Mouse (Mus musculus): ENCODE data around the gene 1110004F10Rik.

DNA sequence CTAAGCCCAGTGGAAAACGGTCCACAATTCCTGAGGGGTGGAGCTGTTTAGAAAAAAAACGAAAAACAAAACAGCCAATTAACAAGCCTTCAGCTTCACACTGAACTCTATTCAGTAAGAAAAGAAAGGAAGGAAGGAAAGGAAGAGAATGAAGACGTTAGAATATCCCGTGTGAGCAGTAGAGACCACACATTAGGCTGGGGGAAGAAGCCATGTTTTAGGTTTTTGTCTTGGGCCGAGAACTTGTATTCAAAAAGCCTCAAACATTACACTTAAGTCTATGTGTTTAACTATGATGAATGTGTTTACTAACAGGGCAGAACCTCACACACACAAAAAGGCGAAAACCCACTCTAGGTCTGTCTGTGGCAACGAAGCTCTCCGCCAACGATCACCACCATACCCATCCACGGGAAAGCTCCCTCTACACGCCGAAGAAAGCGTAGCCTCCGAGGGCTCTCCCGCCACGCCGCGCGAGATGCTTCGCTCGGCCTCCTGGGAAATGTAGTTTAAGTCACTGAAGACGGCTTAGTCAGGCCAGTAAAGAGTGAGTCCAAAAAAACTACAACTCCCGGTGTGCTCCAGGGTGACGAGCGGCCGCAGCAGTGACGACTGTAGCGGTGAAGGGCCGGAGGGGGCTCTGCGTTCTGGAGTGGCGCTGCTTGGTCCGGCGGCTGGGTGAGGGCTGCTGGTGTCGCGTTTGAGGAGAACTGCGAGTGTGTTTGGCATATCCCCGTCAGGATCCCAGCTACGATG is 53.7 kb downstream of the 1110004F10Rik start:
- TF ChIP-seq POLR2A (IDR thresholded peaks at IDR 0.05; ENCODE audit: insufficient read length, low read depth) (peak; percentile 85), MAX (IDR thresholded peaks at IDR 0.05; ENCODE audit: low read depth) (no peak), REST (IDR thresholded peaks at IDR 0.05; ENCODE audit: insufficient read depth, insufficient read length) (no peak), MYOG (IDR thresholded peaks at IDR 0.05; ENCODE audit: control insufficient read depth in 1 of 3, insufficient read depth in 1 of 3, insufficient read length in 2 of 3, low read depth in 2 of 3) (no peak), USF1 (IDR thresholded peaks at IDR 0.05; ENCODE audit: low read depth) (no peak), SRF (IDR thresholded peaks at IDR 0.05; ENCODE audit: control insufficient read depth, insufficient read length, low read depth) (no peak), CEBPB (IDR thresholded peaks at IDR 0.05; ENCODE audit: insufficient read depth, poor library complexity, severe bottlenecking) (no peak)
